Mouse (Mus musculus) gastrocnemius, postnatal 14 days (tissue): ENCODE results near the gene Kcns3. TPM values are rescaled to one million over a fixed set of nuclear protein-coding genes. Genes with fewer than 3 reads are reported as not detected.
"Not testable (repeated sequence)": the region's sequence is repeated elsewhere in the genome, so short reads cannot be mapped to it uniquely, and the experiment has no call there.

Experiments used
- DNase-seq: peaks from one replicate; pipeline ENCODE4 v3.0.0; 2021; ENCODE audit warnings: mixed read lengths
- intact Hi-C: fragments of 180-260 bp; cut with DNase I; formaldehyde crosslinking; loops from one replicate; pipeline ENCODE4 v1.15.1; 2025; ENCODE audit warnings: low total_unique reads
- total RNA-seq, 2 experiments: library from RNA; stranded (reverse); gene quantifications; 2 replicates each; pipeline ENCODE4 v1.2.3; 2021

Gene Kcns3
- total RNA-seq, 2 experiments from 2014 or later = 0.82 to 1.0 TPM

DNA sequence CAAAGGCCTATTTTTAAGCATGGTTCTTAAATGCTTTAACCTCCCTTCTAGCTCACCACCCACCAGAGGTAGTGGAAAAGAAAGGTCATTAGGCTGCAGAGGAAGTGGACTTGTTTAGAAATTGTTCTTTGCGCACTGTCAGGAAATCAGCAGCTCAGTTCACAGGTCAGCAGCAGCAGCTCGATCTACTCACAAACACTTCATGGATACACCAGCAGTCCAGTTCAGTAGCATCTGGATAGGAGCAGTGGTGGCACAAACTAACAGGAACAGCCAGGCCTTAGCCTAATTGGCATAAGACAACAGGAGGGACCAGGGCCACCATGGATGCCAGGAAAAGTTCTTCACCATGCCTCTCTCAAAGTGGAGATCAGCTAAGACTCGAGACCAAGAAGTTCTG lies 49.3 kb downstream of the Kcns3 start:
- no peak for DNase-seq
- intact Hi-C loops = no loop called here

DNA sequence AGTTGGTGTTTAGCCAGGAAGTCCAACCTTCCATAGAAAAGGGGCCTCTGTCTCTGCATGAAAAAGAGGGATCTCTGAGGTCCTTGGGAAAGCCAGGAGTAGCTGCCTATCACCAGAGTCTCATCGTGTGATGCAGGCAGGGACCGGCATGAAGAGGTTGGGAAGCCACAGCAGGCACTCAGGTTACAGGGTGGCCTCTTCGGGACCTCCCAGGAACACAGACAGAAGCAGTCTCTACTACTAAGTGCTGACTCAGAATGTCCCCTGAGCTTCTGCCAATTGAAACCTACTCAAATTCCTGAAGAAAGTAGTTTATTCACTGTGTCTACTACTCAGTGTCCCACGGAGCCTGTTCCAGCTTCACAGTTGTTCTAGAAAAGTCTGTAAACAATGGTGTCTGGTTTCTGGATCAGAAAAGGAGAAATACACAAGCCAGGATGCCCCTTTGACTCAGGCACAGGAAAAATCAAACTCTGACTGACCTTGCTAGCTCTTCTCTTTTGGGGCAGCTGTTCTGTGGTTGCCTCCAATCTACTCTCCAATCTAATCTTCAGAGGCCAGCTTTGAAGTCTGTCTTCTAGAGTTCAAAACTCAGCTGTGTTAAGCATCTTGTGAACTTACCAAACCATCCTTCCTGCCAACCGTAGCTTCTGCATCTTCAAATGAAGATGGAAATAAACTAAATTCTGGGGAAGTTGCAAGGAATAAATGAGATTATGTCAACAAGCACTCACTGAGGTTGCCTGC lies 62.1 kb downstream of the Kcns3 start:
- peak; percentile 17 for DNase-seq
- intact Hi-C loops = no loop called here

DNA sequence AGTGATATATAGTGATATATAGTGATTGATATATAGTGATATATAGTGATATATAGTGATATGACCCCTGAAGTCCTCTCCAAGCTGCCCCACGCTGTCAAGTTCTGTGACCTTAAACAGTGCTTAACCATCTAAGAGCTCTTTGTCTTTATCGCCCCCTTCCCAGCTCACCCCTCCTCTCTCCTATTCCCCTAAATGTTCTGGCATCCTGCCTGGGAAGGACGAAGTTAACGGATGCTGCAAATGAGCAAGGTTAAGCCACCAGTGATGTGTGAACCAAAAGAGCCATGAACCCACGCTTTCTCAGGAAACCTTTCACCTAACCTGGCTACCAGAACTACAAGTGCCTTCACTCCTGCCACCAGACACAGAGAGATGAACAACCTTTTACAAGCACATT lies 64.0 kb downstream of the Kcns3 start:
- intact Hi-C loops = no loop called here
- no peak for DNase-seq

DNA sequence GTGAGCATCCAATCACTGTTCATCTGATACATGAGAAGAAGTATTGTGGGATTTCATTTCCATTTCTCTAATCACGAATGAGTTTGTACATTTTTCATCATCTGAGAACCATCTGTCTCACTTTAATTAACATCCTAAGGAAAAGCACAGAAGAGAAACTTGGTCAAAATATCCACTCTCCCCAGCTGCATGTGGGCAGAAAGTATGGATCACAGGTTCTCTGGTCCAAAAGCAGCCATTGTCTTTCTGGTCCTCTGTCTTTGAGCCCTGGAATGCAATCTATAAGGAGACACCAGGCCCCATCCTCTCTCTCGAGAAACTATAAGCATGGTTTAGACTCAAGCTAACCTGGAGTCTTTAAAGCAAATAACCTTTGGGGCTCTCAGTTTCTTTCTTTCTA lies 79.8 kb downstream of the Kcns3 start:
- intact Hi-C loops = no loop called here
- no peak for DNase-seq

DNA sequence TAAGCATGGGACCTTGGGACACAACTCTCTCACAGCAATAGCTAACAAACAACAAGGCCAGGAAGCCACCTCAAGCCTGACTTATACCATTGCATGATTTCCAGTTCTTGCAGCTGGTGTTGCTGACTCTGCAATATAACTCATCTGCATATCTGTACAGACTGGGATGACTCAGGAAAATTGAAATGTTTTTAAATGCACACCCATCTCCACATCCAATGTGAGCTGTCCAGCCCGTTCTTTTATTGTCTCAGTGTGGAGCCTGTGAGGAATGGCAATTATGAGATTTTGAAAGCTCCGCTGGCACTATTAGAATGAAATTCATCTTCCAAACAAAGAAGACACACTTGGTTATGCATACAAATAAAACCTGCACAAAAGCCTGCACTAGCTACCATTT lies 84.0 kb downstream of the Kcns3 start:
- DNase-seq = no peak
- intact Hi-C loops = no loop called here

DNA sequence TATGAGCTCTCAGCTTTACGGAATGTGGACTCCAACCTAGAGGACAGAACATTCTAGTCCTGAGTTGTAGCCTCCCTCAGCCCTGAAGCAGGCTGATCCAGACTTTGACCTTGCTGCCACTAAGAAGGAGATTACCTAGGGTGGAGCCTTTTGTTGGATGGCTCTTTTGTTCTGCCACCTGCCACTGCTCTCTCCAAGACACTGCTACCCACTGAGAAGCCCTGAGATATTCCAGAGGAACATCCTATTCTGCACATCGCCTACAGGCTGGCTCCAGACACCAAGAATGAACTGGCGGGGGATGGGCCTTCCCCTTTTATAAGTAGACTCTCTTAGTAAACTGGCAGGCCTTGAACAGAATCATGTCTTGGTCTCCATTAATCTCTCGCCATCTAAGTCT lies 98.2 kb downstream of the Kcns3 start:
- intact Hi-C loops = not testable (repeated sequence)

DNA sequence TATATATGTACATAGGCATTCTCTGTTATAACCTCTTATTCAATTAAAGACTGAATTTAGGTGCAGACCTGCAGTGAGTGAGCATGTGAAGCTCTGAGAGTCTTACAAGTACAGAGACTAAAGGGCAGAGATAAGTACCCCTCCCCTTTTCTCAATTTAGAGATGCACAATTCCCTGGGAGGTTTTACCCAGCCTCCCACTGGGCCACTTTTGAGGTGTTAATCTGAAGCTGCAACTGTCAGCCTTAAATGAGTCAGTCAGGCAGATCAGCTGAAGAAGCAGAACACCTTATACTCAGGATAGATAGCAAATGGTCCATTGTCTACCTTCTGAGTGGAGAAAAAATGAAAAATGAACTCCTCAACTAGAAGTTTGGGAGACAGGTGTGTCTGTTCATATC lies 109.0 kb downstream of the Kcns3 start:
- intact Hi-C loops = no loop called here
- DNase-seq = no peak

More for the DNA sequence above, 98.2 kb downstream of the Kcns3 start:
- not testable (repeated sequence) for DNase-seq

Other genes with a start within 250 kb of the Kcns3 start
- not detected for gene Msgn1, start 57.9 kb upstream of the Kcns3 start, total RNA-seq
- 1 to 10 TPM; 2.5 TPM for gene Gen1, start 114.7 kb upstream of the Kcns3 start, total RNA-seq
- gene Smc6, start 114.8 kb upstream of the Kcns3 start, total RNA-seq = 10 to 100 TPM; 30.4 to 36.0 TPM